Mouse (Mus musculus) thymus, adult 2 months (tissue): ENCODE measurements at regions not wholly inside any gene's neighbourhood (a gene's known extent, or its start where the extent isn't known, plus 50 kb on each side); places are given as distances from the start of the nearest gene placed in this dataset.

ENCODE experiments used
- CTCF ChIP-seq: fragments of 200-500 bp; IDR thresholded peaks from 2 replicates; pipeline ENCODE4 v1.5.1; 2012; ENCODE audit warnings: mild to moderate bottlenecking, control low read depth, low read length, moderate library complexity, borderline replicate concordance; ENCODE audit not compliant: control insufficient read depth, poor library complexity, insufficient read depth; ENCODE audit errors: extremely low read depth
- POLR2A ChIP-seq: fragments of 200-500 bp; IDR thresholded peaks from 2 replicates; pipeline ENCODE4 v1.6.1; 2012; ENCODE audit warnings: mild to moderate bottlenecking, low read length, control low read depth, moderate library complexity; ENCODE audit not compliant: control insufficient read depth, poor library complexity, insufficient read depth; ENCODE audit errors: extremely low read depth

- TF ChIP-seq POLR2A = no peak
- no peak for TF ChIP-seq CTCF
These were observed 55.7 kb upstream of the Mef2a start for GRCm38 (mm10) chr7:67428388-67428787.
